Mouse (Mus musculus): ENCODE data around the gene Hmmr. TPM values are rescaled to one million over a fixed set of nuclear protein-coding genes. Genes with fewer than 3 reads are reported as not detected.

The Hmmr gene
- total RNA-seq (2021): under 1 TPM; 0.44 to 0.65 TPM

DNA sequence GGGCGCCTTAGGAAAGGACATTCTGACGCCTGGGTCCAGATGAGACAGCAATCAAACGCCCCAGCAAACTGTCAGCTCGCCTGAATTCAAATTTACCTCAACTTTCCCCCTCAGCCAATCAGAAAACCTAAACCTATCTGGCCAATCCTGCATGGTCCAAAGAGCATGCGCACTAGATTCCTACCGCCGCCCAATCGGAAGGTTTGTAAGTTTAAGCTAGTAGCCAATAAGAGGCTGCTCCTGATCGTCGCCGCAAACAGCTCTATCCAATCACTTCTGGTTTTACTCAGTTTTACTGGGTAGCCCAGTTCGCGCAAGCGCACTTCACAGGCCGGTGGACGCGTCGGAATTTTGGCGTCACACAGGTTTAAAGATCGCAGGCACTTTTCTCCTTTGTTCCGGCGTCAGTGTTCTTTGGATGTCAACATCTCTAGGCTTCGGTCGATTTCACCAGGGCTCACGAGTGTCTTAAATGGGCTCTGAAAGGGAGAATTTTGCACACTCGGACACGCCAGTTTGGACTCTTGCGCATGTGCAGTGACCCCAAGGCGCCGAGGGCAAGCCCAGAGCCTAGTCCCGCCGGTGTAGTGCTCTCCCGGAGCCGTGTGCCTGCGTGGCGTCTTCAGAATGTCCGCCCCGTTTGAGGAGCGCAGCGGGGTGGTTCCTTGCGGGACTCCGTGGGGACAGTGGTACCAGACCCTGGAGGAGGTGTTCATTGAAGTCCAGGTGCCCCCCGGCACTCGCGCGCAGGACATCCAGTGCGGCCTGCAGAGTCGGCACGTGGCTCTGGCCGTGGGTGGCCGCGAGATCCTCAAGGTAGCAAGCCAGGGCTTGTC, at the start of gene Hmmr, which contains the start of gene Nudcd2:
Hmmr (minus strand) TSS at position 84 of the 836 bp plus-strand sequence.
Nudcd2 (plus strand) TSS at position 329 of the 836 bp plus-strand sequence.
- DNase-seq: peak; percentile 86 to 91
- intact Hi-C loops (cut with DNase I): loop anchor here (1.0 kb wide), 2 partner anchors 21 to 41 kb away; no protein-coding TSS in a partner anchor

DNA sequence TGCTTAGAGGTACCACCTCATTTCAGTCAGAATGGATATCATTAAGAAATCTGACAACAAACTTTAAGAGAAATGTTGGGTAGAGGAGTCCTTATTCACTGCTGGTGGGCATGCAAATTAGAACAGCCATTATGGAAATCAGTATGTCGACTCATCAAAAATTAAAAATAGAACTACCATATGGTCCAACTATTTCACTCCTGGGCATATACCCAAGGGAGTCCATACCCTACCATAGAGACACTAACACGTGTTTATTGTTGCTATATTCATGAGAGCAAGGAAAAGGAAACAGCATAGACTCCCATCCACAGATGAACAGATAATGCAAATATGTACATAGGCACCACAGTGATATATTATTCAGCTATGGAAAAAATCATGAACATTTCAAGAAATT, 48.6 kb upstream of the Hmmr start:
- DNase-seq: no peak
- intact Hi-C loops (cut with DNase I): no loop called here

DNA sequence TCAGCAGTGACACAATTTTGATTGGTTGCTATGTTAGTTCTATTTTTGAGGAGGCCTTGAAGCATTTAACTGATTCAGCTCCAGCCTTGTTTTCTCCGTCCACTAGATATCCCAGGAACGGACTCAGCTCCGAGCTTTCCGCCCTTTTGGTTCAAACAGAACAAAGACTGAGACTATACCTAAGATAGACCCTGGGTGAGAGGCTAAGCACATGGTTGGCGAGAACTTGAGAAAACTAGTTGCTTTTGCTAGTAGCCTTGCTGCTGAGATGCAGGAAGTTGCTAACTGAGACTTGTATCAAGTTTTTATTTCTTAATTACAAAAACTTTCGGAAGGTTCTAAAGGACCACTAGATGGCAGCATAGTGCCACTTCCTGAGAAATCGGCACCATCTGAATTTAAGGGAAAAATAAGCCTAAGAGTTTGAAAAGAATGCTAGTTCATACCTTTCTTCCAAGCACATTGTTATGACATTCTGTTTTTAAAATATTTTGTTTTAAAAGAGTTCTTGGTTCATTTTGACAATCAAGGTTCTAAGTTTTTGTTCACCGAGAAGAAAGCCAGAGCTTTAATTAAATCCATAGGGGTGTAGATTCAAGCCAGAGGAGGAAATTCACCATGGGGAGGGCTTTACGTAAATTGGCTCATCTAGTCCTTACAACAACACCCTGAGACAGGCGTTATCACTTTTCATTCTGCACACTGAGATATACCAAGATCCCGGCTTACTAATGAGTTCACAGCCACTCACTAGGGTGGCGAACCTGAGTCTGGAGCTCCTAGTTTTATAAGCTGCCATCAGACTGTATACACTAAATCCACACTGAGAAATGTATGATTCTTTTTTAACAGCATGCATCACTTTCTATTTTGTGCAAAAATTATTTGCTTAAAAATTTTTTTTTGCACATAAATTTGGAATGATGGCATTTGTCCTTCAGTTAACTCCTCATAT, 42.4 kb upstream of the Hmmr start:
- no peak for DNase-seq

DNA sequence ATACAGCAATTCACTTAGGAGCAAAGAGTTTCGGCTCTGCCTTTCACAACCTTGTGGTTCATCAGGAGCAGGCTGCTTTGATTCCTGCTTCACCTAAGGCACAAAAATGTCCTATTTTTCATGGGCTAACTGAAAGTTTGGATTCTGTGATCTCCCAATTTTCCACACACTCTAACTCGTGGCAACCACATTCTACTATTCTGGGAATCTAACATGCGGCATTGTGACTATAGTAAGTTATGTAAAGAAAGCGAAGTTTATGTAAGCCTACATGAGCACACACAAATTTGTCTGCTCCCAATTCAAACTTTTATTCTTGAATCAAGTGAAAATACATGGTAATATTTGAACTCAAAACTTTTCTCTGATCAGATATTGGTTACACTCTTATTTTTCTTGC, 31.5 kb upstream of the Hmmr start:
- no peak for DNase-seq
- intact Hi-C loops (cut with DNase I): loop anchor here (5.0 kb wide), 1 partner anchor 162 kb away; no protein-coding TSS in a partner anchor

More for the DNA sequence above, 42.4 kb upstream of the Hmmr start:
- intact Hi-C loops (cut with DNase I): loop anchor here (5.0 to 10.0 kb wide), 3 partner anchors 89 to 1399 kb away; no protein-coding TSS in a partner anchor

DNA sequence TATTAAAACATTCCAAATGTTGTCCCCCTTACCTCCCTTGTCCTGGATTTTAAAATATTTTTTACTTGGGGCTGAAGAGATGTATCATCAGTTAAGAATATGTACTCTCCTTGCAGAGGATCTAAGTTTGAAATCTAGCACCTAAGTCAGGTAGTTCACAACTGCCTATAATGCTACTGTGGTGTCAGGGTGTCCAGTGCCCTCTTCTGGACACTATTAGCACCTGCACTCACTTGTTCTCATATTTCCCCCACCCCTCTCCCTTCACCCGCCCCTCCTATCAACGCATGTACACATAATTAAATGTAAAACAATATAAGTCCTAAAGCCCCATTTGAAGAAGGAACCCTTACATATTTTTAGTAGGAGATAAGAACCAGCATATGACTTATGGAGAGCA, 30.2 kb upstream of the Hmmr start:
- intact Hi-C loops (cut with DNase I): loop anchor here (5.0 kb wide), 1 partner anchor 161 kb away; no protein-coding TSS in a partner anchor
- DNase-seq: no peak

DNA sequence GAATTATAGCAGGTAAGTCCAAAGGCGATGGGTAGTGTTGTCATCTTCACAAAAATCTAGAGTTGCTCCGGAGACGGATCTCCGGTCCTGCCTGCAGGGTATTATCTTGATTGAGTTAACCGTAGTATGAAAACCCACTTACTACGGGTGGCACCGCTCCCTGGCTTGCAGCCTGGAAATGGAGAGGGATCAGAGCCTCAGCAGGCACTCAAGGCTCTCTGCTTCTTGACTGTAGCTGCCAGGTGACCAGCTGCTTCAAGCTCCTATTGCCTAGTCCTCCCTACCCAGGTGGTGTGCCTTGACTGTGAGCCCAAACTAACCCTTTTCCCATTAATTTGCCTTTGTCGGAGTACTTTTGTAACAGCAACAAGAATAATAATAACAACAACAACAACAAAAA, 26.7 kb upstream of the Hmmr start:
- intact Hi-C loops (cut with DNase I): loop anchor here (5.0 kb wide), 1 partner anchor 158 kb away; no protein-coding TSS in a partner anchor
- DNase-seq: no peak

DNA sequence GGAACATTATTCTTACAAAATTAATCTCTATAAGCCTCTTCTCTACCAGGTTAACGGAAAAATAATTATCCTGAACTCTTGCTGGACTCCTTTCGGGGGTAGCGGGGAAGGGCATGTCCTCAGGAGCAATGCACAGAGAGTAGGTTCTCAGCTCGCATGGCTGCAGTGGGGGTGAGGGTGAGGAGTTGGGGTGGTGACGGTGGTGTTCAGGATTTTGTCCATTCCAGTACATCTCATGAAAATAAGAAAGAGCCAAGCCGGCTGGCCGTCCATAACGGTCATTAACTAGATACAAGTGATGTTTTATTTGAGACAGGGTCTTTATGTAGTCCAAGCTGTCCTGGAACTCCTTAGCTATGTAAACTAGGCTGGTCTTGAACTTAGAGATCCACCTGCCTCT, 22.7 kb upstream of the Hmmr start:
- DNase-seq: no peak
- intact Hi-C loops (cut with DNase I): loop anchor here (1.0 kb wide), 1 partner anchor 64 kb away; no protein-coding TSS in a partner anchor

GRCm38 (mm10) chr11:40755109-40755627, 21.9 kb upstream of the Hmmr start, which contains the start of gene Ccng1:
Ccng1 (minus strand) TSS chr11:40755311.
- intact Hi-C loops (cut with DNase I): loop anchor here (1.0 kb wide), 1 partner anchor 63 kb away; no protein-coding TSS in a partner anchor

GRCm38 (mm10) chr11:40754664-40755107, 21.5 kb upstream of the Hmmr start:
- intact Hi-C loops (cut with DNase I): loop anchor here (1.0 kb wide), 2 partner anchors 20 to 62 kb away; no protein-coding TSS in a partner anchor
- no peak for DNase-seq

More at GRCm38 (mm10) chr11:40755109-40755627, 21.9 kb upstream of the Hmmr start, which contains the start of gene Ccng1:
- DNase-seq: peak; percentile 86 to 89

- DNase-seq: peak in 1 of 2 experiments; percentile 5
- intact Hi-C loops (cut with DNase I): loop anchor here (1.0 kb wide), 1 partner anchor 20 kb away; no protein-coding TSS in a partner anchor
Measured at GRCm38 (mm10) chr11:40753836-40754235, 20.6 kb upstream of the Hmmr start.

GRCm38 (mm10) chr11:40747716-40748115, 14.5 kb upstream of the Hmmr start:
- DNase-seq: no peak
- intact Hi-C loops (cut with DNase I): no loop called here

DNA sequence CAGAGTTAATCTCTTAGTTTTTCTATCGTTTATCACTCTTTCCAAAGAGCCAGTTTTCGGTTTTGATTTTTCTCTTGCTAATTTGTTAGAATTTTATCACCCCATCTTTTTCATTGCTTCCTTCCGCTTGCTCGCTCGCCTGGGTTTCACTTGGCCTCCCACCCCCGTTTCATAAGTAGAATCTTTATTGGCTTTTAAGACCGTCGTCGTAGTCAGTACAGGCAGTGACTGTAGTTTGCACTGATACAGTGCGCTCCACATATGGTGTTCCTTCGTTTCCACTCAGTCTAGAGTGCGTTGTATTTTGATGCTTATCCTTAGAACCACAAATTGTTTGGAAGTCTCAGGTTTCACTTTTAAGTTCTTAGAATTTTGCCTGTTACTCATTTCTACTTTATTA, 13.1 kb upstream of the Hmmr start:
- no peak for DNase-seq
- intact Hi-C loops (cut with DNase I): no loop called here

DNA sequence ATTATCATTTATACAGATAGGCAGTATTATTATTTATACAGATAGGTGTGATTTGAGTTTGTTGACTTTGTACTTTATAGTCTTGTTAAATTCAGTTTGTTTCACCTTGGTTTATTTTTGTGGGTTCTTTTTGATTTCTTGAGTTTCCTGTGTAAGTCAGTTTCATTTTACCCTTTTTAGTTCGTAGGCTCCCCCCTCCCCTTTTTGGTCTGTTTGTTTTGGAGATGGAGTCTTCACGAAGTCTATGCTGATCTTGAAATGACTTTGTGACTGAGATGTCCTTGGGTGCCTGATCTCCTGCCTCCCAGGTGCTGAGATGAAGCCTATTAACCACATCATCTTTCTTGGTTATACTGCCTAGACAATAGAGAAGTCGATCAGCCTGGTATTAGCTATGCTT, 11.1 kb upstream of the Hmmr start:
- intact Hi-C loops (cut with DNase I): no loop called here

GRCm38 (mm10) chr11:40741605-40742262, 8.5 kb upstream of the Hmmr start:
- no peak for DNase-seq
- intact Hi-C loops (cut with DNase I): no loop called here

More for the DNA sequence above, 11.1 kb upstream of the Hmmr start:
- no peak for DNase-seq

- intact Hi-C loops (cut with DNase I): no loop called here
- DNase-seq: no peak
Measured at GRCm38 (mm10) chr11:40737369-40737768, 4.1 kb upstream of the Hmmr start.

- intact Hi-C loops (cut with DNase I): loop anchor here (1.0 kb wide), 1 partner anchor 20 kb away; no protein-coding TSS in a partner anchor
- DNase-seq: no peak
Measured at GRCm38 (mm10) chr11:40734251-40734752, 1.1 kb upstream of the Hmmr start.

DNA sequence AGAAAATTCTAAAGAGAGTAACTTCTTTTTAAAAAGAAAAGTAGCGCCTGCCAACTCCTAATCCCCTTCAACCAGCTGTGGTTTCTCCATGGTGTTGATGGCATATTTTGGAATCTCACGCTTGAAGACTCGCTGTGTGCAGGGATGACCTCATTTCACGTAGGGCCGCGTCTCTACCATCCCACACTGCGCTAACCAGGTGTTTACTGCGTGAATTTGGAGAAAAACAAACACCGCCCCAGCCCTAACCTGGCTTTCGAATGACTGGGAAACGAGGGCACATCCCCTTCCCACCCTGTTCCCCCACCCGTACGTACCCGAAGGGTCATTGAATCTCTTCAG, 254 bp downstream of the Hmmr start:
- intact Hi-C loops (cut with DNase I): loop anchor here (1.0 kb wide), 1 partner anchor 41 kb away; no protein-coding TSS in a partner anchor
- DNase-seq: no peak

DNA sequence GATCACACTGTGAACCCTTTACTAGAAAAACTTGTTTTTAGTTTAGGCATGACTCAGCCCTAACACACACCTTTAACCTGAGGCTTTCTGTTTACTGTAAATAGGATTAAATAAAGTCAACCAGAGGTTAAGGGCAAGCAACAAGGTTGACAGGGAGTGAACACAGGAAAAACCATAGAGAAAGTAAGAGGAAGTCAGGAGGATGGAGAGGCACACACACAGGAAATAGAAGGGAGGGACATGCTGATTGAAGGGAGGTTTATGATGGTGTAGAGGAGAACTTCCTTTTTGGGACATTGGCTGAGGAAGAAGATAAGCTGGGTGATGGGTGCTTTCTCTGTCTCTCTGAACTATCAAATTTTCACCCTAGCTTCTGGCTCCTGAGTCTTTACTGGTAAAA, 14.9 kb downstream of the Hmmr start:
- intact Hi-C loops (cut with DNase I): no loop called here
- DNase-seq: no peak

DNA sequence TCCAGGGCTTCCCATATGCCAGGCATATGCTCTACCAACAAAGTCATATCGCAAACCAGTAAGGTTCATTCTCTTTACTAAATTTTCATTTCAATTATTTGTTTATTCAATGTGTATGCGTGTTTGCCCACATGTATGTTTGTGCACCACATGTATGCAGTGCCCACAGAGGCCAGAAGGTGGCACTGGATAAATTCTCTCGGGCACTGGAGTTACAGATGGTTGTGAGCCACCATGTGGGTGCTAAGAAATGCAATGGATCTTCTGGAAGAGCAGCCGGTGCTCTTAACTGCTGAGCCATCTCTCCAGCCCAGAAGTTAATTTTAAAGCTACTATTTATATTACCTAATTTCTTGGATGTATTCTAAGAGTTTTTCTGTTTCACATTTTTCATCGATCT, 17.7 kb downstream of the Hmmr start:
- no peak for DNase-seq
- intact Hi-C loops (cut with DNase I): no loop called here

Data from heart, postnatal 36 days (tissue).